Mouse (Mus musculus): ENCODE data around the gene Hist1h2bb. TPM values are rescaled to one million over a fixed set of nuclear protein-coding genes. Genes with fewer than 3 reads are reported as not detected.
"Not testable (repeated sequence)": the region's sequence is repeated elsewhere in the genome, so short reads cannot be mapped to it uniquely, and the experiment has no call there.

The Hist1h2bb gene
- polyA plus RNA-seq, 1 experiment: not detected

- TF ChIP-seq POLR2A (IDR thresholded peaks at IDR 0.05; ENCODE audit: insufficient read depth, low read depth, low read length) (no peak), CTCF (IDR thresholded peaks at IDR 0.05; ENCODE audit: insufficient read depth, low read depth, low read length) (no peak)
- peak overlapping the region; percentile 93 for H3K27ac ChIP-seq (ENCODE audit: insufficient read depth, low read depth, low read length)
- H3K4me1 ChIP-seq (ENCODE audit: control insufficient read depth, insufficient read depth, low read length): peaks cover 3% of the 10 kb centered on the region; the same call in 1 of the 2 replicates
- peak overlapping the region; percentile 65 for H3K4me3 ChIP-seq (ENCODE audit: insufficient read depth, low read depth, low read length)
- WGBS: 1% methylated on average over 23 of the region's 27 CpGs
Observed at GRCm38 (mm10) chr13:23760240-23760971, 13.9 kb downstream of the Hist1h2bb start.

DNA sequence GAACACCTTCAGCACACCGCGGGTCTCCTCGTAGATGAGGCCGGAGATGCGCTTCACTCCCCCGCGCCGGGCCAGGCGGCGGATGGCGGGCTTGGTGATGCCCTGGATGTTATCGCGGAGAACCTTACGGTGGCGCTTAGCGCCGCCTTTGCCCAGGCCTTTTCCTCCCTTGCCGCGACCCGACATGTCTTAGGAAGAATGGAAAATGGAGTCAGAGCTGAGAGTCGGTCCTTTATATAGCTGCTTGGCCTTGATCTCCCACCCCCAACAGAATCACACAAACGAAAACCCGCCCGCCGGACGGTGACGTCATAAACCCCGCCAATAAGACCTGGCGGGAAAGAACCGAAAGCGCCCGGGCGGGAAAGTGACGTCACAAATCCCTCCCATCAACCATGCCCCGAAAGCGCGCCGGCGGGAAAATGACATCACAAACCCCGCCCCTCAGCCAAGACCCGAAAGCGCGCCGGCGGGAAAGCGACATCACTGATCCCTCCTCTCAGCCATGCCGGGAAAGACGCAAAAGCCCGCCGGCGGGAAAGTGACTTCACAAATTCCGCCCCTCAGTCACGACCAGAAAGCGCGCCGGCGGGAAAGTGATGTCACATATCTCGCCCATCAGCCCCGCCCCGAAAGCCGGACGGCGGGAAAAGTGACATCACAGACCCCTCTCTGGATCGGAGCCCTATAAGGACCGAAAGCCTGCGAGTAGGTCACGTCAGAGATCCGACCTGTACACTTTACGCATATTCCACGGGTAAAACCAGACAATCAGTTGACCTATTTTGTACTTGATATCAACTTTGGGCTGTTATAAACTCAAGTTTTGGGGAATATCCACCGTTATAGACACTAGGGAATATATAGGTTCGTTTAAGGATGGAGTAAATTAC, 14.7 kb downstream of the Hist1h2bb start, which contains the start of gene Hist1h4a:
Gene Hist1h4a, minus strand, starts transcription at position 259 of the 893 bp plus-strand sequence.
- WGBS: under 1% methylated on average over 67 of the region's 72 CpGs
- peak within 1 kb of the TSS; percentile 65 for H3K4me3 ChIP-seq (ENCODE audit: insufficient read depth, low read depth, low read length)
- peak; percentile 90 for TF ChIP-seq POLR2A (IDR thresholded peaks at IDR 0.05; ENCODE audit: insufficient read depth, low read depth, low read length)
- no peak for TF ChIP-seq CTCF (IDR thresholded peaks at IDR 0.05; ENCODE audit: insufficient read depth, low read depth, low read length)
- peaks cover 3% of the 10 kb centered on the region; the same call in 1 of the 2 replicates for H3K4me1 ChIP-seq (ENCODE audit: control insufficient read depth, insufficient read depth, low read length)
- H3K27ac ChIP-seq (ENCODE audit: insufficient read depth, low read depth, low read length): peak within 1 kb of the TSS; percentile 93

DNA sequence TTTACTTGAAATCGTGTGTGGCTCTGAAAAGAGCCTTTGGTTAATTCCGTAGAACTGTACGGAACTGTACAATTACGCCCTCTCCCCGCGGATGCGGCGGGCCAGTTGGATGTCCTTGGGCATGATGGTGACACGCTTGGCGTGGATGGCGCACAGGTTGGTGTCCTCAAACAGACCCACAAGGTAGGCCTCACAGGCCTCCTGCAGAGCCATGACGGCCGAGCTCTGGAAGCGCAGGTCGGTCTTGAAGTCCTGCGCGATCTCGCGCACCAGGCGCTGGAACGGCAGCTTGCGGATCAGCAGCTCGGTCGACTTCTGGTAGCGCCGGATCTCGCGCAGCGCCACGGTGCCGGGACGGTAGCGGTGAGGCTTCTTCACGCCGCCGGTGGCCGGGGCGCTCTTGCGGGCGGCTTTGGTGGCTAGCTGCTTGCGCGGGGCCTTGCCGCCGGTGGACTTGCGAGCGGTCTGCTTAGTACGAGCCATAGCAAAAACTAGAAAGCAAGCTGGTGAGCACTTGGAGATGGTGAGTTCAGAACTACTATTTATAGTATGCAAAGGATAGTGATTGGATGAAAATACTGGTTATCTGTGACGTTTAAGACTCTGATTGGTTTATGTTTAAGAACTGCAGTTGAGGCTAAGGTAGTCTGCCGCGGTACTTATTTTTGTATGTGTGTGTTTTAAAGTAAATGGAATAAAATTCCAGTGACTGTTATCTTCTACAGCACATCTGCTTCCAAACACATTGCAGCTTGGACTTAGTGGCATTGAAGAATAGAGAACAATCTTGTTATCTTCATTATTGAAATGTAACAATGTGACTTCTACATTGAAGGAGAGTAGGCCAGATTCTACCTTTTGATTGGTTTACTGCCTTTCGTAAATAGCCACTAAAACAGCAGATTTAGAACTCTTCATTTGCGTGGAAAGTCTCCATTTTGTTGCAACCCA, 15.6 kb downstream of the Hist1h2bb start, which contains the start of gene Hist1h3a:
Gene Hist1h3a, minus strand, starts transcription at position 516 of the 951 bp plus-strand sequence.
- TF ChIP-seq POLR2A (IDR thresholded peaks at IDR 0.05; ENCODE audit: insufficient read depth, low read depth, low read length): peak; percentile 64
- Histone ChIP-seq H3K4me3 (ENCODE audit: insufficient read depth, low read depth, low read length) (peak within 1 kb of the TSS; percentile 65), H3K27ac (ENCODE audit: insufficient read depth, low read depth, low read length) (peak within 1 kb of the TSS; percentile 91)
- H3K4me1 ChIP-seq (ENCODE audit: control insufficient read depth, insufficient read depth, low read length): not testable (repeated sequence)
- WGBS: under 1% methylated on average over 33 of the region's 52 CpGs

DNA sequence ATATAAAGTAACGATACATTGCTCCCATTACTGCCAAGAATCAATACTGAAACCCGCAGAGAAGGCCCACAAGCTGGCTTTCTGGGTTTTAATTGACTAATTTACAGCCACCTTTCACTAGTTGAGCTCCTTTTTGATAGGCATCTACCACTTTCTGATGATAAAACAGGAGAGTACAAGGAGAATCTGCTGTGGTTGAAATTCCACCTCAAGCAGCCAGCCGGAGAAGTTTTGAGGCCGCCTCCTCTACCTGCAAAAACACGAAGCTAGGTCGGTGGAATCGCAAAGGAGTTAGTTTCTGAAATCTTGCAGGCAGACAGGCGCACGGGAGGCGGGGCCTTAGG, 16.7 kb downstream of the Hist1h2bb start:
- under 1% methylated on average over 10 of the region's 10 CpGs for WGBS
- Histone ChIP-seq H3K27ac (ENCODE audit: insufficient read depth, low read depth, low read length) (peak overlapping the region; percentile 79), H3K4me3 (ENCODE audit: insufficient read depth, low read depth, low read length) (peak overlapping the region; percentile 53; the same call in 1 of the 2 replicates), H3K4me1 (ENCODE audit: control insufficient read depth, insufficient read depth, low read length) (peaks cover 3% of the 10 kb centered on the region; the same call in 1 of the 2 replicates)
- TF ChIP-seq POLR2A (IDR thresholded peaks at IDR 0.05; ENCODE audit: insufficient read depth, low read depth, low read length): no peak
- TF ChIP-seq CTCF (IDR thresholded peaks at IDR 0.05; ENCODE audit: insufficient read depth, low read depth, low read length): no peak

GRCm38 (mm10) chr13:23763586-23764323, 17.2 kb downstream of the Hist1h2bb start, which contains the start of gene Hist1h1a:
Gene Hist1h1a, plus strand, starts transcription at chr13:23763666.
- WGBS: 2% methylated on average over 34 of the region's 34 CpGs
- TF ChIP-seq CTCF (IDR thresholded peaks at IDR 0.05; ENCODE audit: insufficient read depth, low read depth, low read length) (no peak), POLR2A (IDR thresholded peaks at IDR 0.05; ENCODE audit: insufficient read depth, low read depth, low read length) (peak; percentile 77)
- H3K27ac ChIP-seq (ENCODE audit: insufficient read depth, low read depth, low read length): peak within 1 kb of the TSS; percentile 79
- peaks cover 3% of the 10 kb centered on the region; the same call in 1 of the 2 replicates for H3K4me1 ChIP-seq (ENCODE audit: control insufficient read depth, insufficient read depth, low read length)
- peak within 1 kb of the TSS; percentile 53 for H3K4me3 ChIP-seq (ENCODE audit: insufficient read depth, low read depth, low read length)

GRCm38 (mm10) chr13:23764324-23765171, 18.0 kb downstream of the Hist1h2bb start:
- TF ChIP-seq POLR2A (IDR thresholded peaks at IDR 0.05; ENCODE audit: insufficient read depth, low read depth, low read length): no peak
- TF ChIP-seq CTCF (IDR thresholded peaks at IDR 0.05; ENCODE audit: insufficient read depth, low read depth, low read length): no peak
- WGBS: 40% methylated on average over 12 of the region's 12 CpGs
- H3K4me3 ChIP-seq (ENCODE audit: insufficient read depth, low read depth, low read length): peak overlapping the region; percentile 53
- peaks cover 3% of the 10 kb centered on the region; the same call in 1 of the 2 replicates for H3K4me1 ChIP-seq (ENCODE audit: control insufficient read depth, insufficient read depth, low read length)
- H3K27ac ChIP-seq (ENCODE audit: insufficient read depth, low read depth, low read length): 0 out of 2 replicates have a peak overlapping the region, but pooled peaks have one; percentile 74

GRCm38 (mm10) chr13:23765172-23765513, 18.6 kb downstream of the Hist1h2bb start:
- Histone ChIP-seq H3K27ac (ENCODE audit: insufficient read depth, low read depth, low read length) (no peak overlapping the region), H3K4me1 (ENCODE audit: control insufficient read depth, insufficient read depth, low read length) (peaks cover 3% of the 10 kb centered on the region; the same call in 1 of the 2 replicates), H3K4me3 (ENCODE audit: insufficient read depth, low read depth, low read length) (no peak overlapping the region)
- WGBS: 89% methylated on average over 1 of the region's 1 CpGs
- TF ChIP-seq CTCF (IDR thresholded peaks at IDR 0.05; ENCODE audit: insufficient read depth, low read depth, low read length) (no peak), POLR2A (IDR thresholded peaks at IDR 0.05; ENCODE audit: insufficient read depth, low read depth, low read length) (no peak)

Data from olfactory bulb, adult 2 months (tissue).